Mouse (Mus musculus): ENCODE results near the gene Brinp3. TPM values are rescaled to one million over a fixed set of nuclear protein-coding genes. Genes with fewer than 3 reads are reported as not detected.

Brinp3 gene
- polyA plus RNA-seq, 1 experiment from 2014 or later, result 0.90 TPM

GRCm38 (mm10) chr1:146807765-146808164, 313.2 kb downstream of the Brinp3 start:
- Histone ChIP-seq H3K4me1 (replicated peaks) (no peaks in the 10 kb centered on the region), H3K9ac (no peak overlapping the region), H3K4me3 (replicated peaks) (no peak overlapping the region), H3K36me3 (no peaks in the 10 kb centered on the region), H3K9me3 (no peaks in the 10 kb centered on the region), H3K27ac (no peak overlapping the region), H3K27me3 (replicated peaks) (no peaks in the 10 kb centered on the region), H3K4me2 (replicated peaks) (no peak overlapping the region)
- no peak for ATAC-seq
- WGBS, result 76% methylated on average over 4 of the region's 4 CpGs

GRCm38 (mm10) chr1:146833888-146834287, 339.3 kb downstream of the Brinp3 start:
- 24% methylated on average over 1 of the region's 1 CpGs for WGBS
- H3K4me3 ChIP-seq (replicated peaks), result no peak overlapping the region
- H3K27me3 ChIP-seq (replicated peaks), result no peaks in the 10 kb centered on the region
- H3K27ac ChIP-seq, result no peak overlapping the region
- no peaks in the 10 kb centered on the region for H3K4me1 ChIP-seq (replicated peaks)
- H3K4me2 ChIP-seq (replicated peaks), result no peak overlapping the region
- H3K36me3 ChIP-seq, result no peaks in the 10 kb centered on the region
- no peak for ATAC-seq
- no peaks in the 10 kb centered on the region for H3K9me3 ChIP-seq
- no peak overlapping the region for H3K9ac ChIP-seq

GRCm38 (mm10) chr1:146844087-146844486, 349.5 kb downstream of the Brinp3 start:
- Histone ChIP-seq H3K4me1 (replicated peaks) (no peaks in the 10 kb centered on the region), H3K27ac (no peak overlapping the region), H3K9ac (no peak overlapping the region), H3K4me2 (replicated peaks) (no peak overlapping the region), H3K27me3 (replicated peaks) (no peaks in the 10 kb centered on the region), H3K4me3 (replicated peaks) (no peak overlapping the region), H3K36me3 (no peaks in the 10 kb centered on the region), H3K9me3 (no peaks in the 10 kb centered on the region)
- ATAC-seq, result no peak
- 66% methylated on average over 2 of the region's 2 CpGs for WGBS

GRCm38 (mm10) chr1:146848892-146849291, 354.3 kb downstream of the Brinp3 start:
- WGBS, result 79% methylated on average over 3 of the region's 3 CpGs
- Histone ChIP-seq H3K4me2 (replicated peaks) (no peak overlapping the region), H3K4me1 (replicated peaks) (no peaks in the 10 kb centered on the region), H3K27ac (no peak overlapping the region), H3K27me3 (replicated peaks) (no peaks in the 10 kb centered on the region), H3K36me3 (no peaks in the 10 kb centered on the region), H3K9ac (no peak overlapping the region), H3K9me3 (no peaks in the 10 kb centered on the region), H3K4me3 (replicated peaks) (no peak overlapping the region)
- ATAC-seq, result no peak

- H3K27ac ChIP-seq, result no peak overlapping the region
- no peak for ATAC-seq
- no peak overlapping the region for H3K9ac ChIP-seq
- H3K36me3 ChIP-seq, result no peaks in the 10 kb centered on the region
- H3K27me3 ChIP-seq (replicated peaks), result no peaks in the 10 kb centered on the region
- no peak overlapping the region for H3K4me3 ChIP-seq (replicated peaks)
- 80% methylated on average over 2 of the region's 2 CpGs for WGBS
- H3K9me3 ChIP-seq, result no peaks in the 10 kb centered on the region
- H3K4me1 ChIP-seq (replicated peaks), result no peaks in the 10 kb centered on the region
- H3K4me2 ChIP-seq (replicated peaks), result no peak overlapping the region
Observed at GRCm38 (mm10) chr1:146850147-146850546, 355.6 kb downstream of the Brinp3 start.

GRCm38 (mm10) chr1:146898636-146899035, 404.1 kb downstream of the Brinp3 start:
- no peaks in the 10 kb centered on the region for H3K27me3 ChIP-seq (replicated peaks)
- no peaks in the 10 kb centered on the region for H3K4me1 ChIP-seq (replicated peaks)
- no peaks in the 10 kb centered on the region for H3K36me3 ChIP-seq
- no peak overlapping the region for H3K4me2 ChIP-seq (replicated peaks)
- no peak for ATAC-seq
- H3K27ac ChIP-seq, result no peak overlapping the region
- H3K9me3 ChIP-seq, result no peaks in the 10 kb centered on the region
- no peak overlapping the region for H3K9ac ChIP-seq
- H3K4me3 ChIP-seq (replicated peaks), result no peak overlapping the region

GRCm38 (mm10) chr1:146901691-146902090, 407.1 kb downstream of the Brinp3 start:
- no peaks in the 10 kb centered on the region for H3K9me3 ChIP-seq
- no peak overlapping the region for H3K9ac ChIP-seq
- H3K4me3 ChIP-seq (replicated peaks), result no peak overlapping the region
- peak; percentile 67 for ATAC-seq
- H3K4me1 ChIP-seq (replicated peaks), result no peaks in the 10 kb centered on the region
- 28% methylated on average over 9 of the region's 9 CpGs for WGBS
- no peak overlapping the region for H3K4me2 ChIP-seq (replicated peaks)
- H3K27me3 ChIP-seq (replicated peaks), result no peaks in the 10 kb centered on the region
- no peaks in the 10 kb centered on the region for H3K36me3 ChIP-seq
- no peak overlapping the region for H3K27ac ChIP-seq

- Histone ChIP-seq H3K4me3 (replicated peaks) (no peak overlapping the region), H3K27ac (no peak overlapping the region), H3K4me1 (replicated peaks) (no peaks in the 10 kb centered on the region), H3K27me3 (replicated peaks) (no peaks in the 10 kb centered on the region), H3K9me3 (no peaks in the 10 kb centered on the region), H3K4me2 (replicated peaks) (no peak overlapping the region), H3K9ac (no peak overlapping the region), H3K36me3 (no peaks in the 10 kb centered on the region)
- peak; percentile 94 for ATAC-seq
- 53% methylated on average over 6 of the region's 6 CpGs for WGBS
Observed at GRCm38 (mm10) chr1:146939463-146940389, 445.2 kb downstream of the Brinp3 start.
